Mouse (Mus musculus) spleen, adult 2 months (tissue): Measurements from ENCODE around the gene Gm21983. TPM values are rescaled to one million over a fixed set of nuclear protein-coding genes. Genes with fewer than 3 reads are reported as not detected.

Source experiments
- DNase-seq, 2 experiments: peaks; one replicate each; pipeline versions ENCODE4 v3.0.0 to v3.0.0-alpha.2; 2012 to 2021; ENCODE audit warnings: low spot score in 2 of 2, low read depth in 1 of 2
- H3K27ac ChIP-seq: fragments of 200-500 bp; 2 replicates; pipeline ENCODE4 v1.5.1; 2012; ENCODE audit warnings: low read length, inconsistent platforms; ENCODE audit not compliant: insufficient read depth
- H3K27me3 ChIP-seq: fragments of 200-500 bp; 2 replicates; pipeline ENCODE4 v1.6.1; 2012; ENCODE audit warnings: mild to moderate bottlenecking, moderate library complexity, low read length, inconsistent platforms; ENCODE audit not compliant: control insufficient read depth, insufficient read depth
- H3K36me3 ChIP-seq: fragments of 200-500 bp; 2 replicates; pipeline ENCODE4 v1.6.1; 2012; ENCODE audit warnings: mild to moderate bottlenecking, low read length, inconsistent platforms; ENCODE audit not compliant: control insufficient read depth, insufficient read depth
- H3K4me1 ChIP-seq: fragments of 200-500 bp; 2 replicates; pipeline ENCODE4 v1.6.1; 2011; ENCODE audit warnings: inconsistent platforms; ENCODE audit not compliant: control insufficient read depth, insufficient read depth, insufficient read length
- H3K4me3 ChIP-seq: fragments of 200-500 bp; 2 replicates; pipeline ENCODE4 v1.5.1; 2011; ENCODE audit warnings: mild to moderate bottlenecking, inconsistent platforms; ENCODE audit not compliant: insufficient read depth, insufficient read length; ENCODE audit errors: extremely low read depth
- CTCF ChIP-seq: fragments of 200-500 bp; IDR thresholded peaks from 2 replicates; pipeline ENCODE4 v1.5.1; 2011; ENCODE audit warnings: mild to moderate bottlenecking, inconsistent platforms; ENCODE audit not compliant: insufficient read depth, insufficient read length, insufficient replicate concordance; ENCODE audit errors: extremely low read depth
- POLR2A ChIP-seq: fragments of 200-500 bp; IDR thresholded peaks from 2 replicates; pipeline ENCODE4 v1.6.1; 2011; ENCODE audit warnings: low read depth, low read length, inconsistent platforms
- WGBS: fragments of 180-500 bp; shearing (Covaris S2); methylation state at CpG from one replicate; pipeline ENCODE4 v1.1.7; 2018; 5-methylcytosine and 5-hydroxymethylcytosine counted together
- polyA plus RNA-seq: library from polyadenylated mRNA; depleted of rRNA; stranded (reverse); fragments of >200 nt; gene quantifications from 2 replicates; pipeline ENCODE4 v1.2.3, GENCODE M21; 2012; rRNA removed

Gm21983 gene
- polyA plus RNA-seq, 1 experiment, result not detected

- Histone ChIP-seq H3K27me3 (no peaks in the 10 kb centered on the region), H3K36me3 (no peaks in the 10 kb centered on the region), H3K27ac (no peak overlapping the region), H3K4me3 (no peak overlapping the region), H3K4me1 (no peaks in the 10 kb centered on the region)
- TF ChIP-seq CTCF (no peak), POLR2A (no peak)
- 87% methylated on average over 22 of the region's 22 CpGs for WGBS
- no peak for DNase-seq
Measured at GRCm38 (mm10) chr7:27130521-27131370, 50.1 kb downstream of the Gm21983 start.

- no peaks in the 10 kb centered on the region for H3K27me3 ChIP-seq
- no peak overlapping the region for H3K27ac ChIP-seq
- no peak for DNase-seq
- no peak overlapping the region for H3K4me3 ChIP-seq
- WGBS, result 83% methylated on average over 12 of the region's 12 CpGs
- TF ChIP-seq POLR2A (no peak), CTCF (no peak)
- H3K36me3 ChIP-seq, result no peaks in the 10 kb centered on the region
- H3K4me1 ChIP-seq, result no peaks in the 10 kb centered on the region
Measured at GRCm38 (mm10) chr7:27129811-27130210, 51.1 kb downstream of the Gm21983 start.

- WGBS, result 90% methylated on average over 13 of the region's 13 CpGs
- no peaks in the 10 kb centered on the region for H3K36me3 ChIP-seq
- H3K4me1 ChIP-seq, result no peaks in the 10 kb centered on the region
- no peak overlapping the region for H3K27ac ChIP-seq
- H3K4me3 ChIP-seq, result no peak overlapping the region
- no peaks in the 10 kb centered on the region for H3K27me3 ChIP-seq
- no peak for DNase-seq
- TF ChIP-seq CTCF, result no peak
- TF ChIP-seq POLR2A, result no peak
Measured at GRCm38 (mm10) chr7:27128946-27129345, 51.9 kb downstream of the Gm21983 start.

GRCm38 (mm10) chr7:27128162-27128561 lies 52.7 kb downstream of the Gm21983 start:
- Histone ChIP-seq H3K4me1 (no peaks in the 10 kb centered on the region), H3K36me3 (no peaks in the 10 kb centered on the region), H3K27me3 (no peaks in the 10 kb centered on the region), H3K27ac (no peak overlapping the region), H3K4me3 (no peak overlapping the region)
- WGBS, result 42% methylated on average over 3 of the region's 3 CpGs
- DNase-seq, result no peak
- no peak for TF ChIP-seq POLR2A
- no peak for TF ChIP-seq CTCF

- Histone ChIP-seq H3K4me3 (no peak overlapping the region), H3K4me1 (no peaks in the 10 kb centered on the region), H3K27ac (no peak overlapping the region), H3K36me3 (no peaks in the 10 kb centered on the region), H3K27me3 (no peaks in the 10 kb centered on the region)
- no peak for TF ChIP-seq CTCF
- TF ChIP-seq POLR2A, result no peak
- WGBS, result 86% methylated on average over 4 of the region's 4 CpGs
- DNase-seq, result no peak
Measured at GRCm38 (mm10) chr7:27124969-27125368, 55.9 kb downstream of the Gm21983 start.

DNA sequence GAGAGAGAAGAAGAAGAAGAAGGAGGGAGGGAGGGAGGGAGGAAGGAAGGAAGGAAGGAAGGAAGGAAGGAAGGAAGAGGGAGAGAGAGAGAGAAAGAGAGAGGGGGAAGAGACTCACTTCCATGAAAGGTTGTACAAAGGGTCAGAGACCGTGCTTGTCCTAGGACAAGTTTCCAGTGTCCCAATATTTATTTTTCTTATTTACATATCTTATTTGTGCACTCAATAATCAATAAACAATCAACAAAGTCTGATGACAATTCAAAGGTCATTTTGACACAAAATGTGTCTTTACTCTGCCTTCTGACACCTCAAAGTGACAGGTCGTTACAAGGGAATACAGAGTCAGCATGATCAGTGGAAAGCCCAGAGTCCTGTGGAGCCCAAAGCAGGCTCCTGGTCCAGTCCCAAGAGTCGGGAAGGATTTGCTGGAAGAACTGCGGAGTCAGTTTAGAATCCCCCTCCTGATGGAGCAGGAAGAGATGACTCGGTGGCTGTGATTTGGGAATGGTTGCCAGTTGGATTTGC lies 56.5 kb downstream of the Gm21983 start:
- TF ChIP-seq POLR2A, result no peak
- TF ChIP-seq CTCF, result no peak
- DNase-seq, result no peak
- Histone ChIP-seq H3K36me3 (no peaks in the 10 kb centered on the region), H3K4me3 (no peak overlapping the region), H3K4me1 (no peaks in the 10 kb centered on the region), H3K27me3 (no peaks in the 10 kb centered on the region), H3K27ac (no peak overlapping the region)
- 78% methylated on average over 5 of the region's 5 CpGs for WGBS

GRCm38 (mm10) chr7:27119676-27120075 lies 61.2 kb downstream of the Gm21983 start, which contains the start of gene Cyp2f2:
Gene Cyp2f2, plus strand, starts transcription at chr7:27119909.
- no peak for TF ChIP-seq CTCF
- no peak for TF ChIP-seq POLR2A
- Histone ChIP-seq H3K4me1 (no peaks in the 10 kb centered on the region), H3K4me3 (no peak within 1 kb of the TSS), H3K27me3 (no peaks in the 10 kb centered on the region), H3K27ac (no peak within 1 kb of the TSS), H3K36me3 (no peaks in the 10 kb centered on the region)
- DNase-seq, result no peak

Other genes starting within 250 kb of the Gm21983 start
- gene Cyp2a22, start 241.7 kb downstream of the Gm21983 start, polyA plus RNA-seq, result not detected in 2 replicates
- gene Cyp2a12, start 152.0 kb downstream of the Gm21983 start, polyA plus RNA-seq, result 0.05 TPM in 1 of 2 replicates, not detected in the other
- gene Cyp2f2, start 61.2 kb downstream of the Gm21983 start, polyA plus RNA-seq, result 0.12 and 0.34 TPM in 2 replicates
- gene Cyp2t4, start 27.4 kb downstream of the Gm21983 start, polyA plus RNA-seq, result not detected in 2 replicates
- 83.0 and 97.5 TPM in 2 replicates for gene Egln2, start 14.3 kb downstream of the Gm21983 start, polyA plus RNA-seq
- gene Rab4b, start 2.2 kb downstream of the Gm21983 start, polyA plus RNA-seq, result 78.8 and 111 TPM in 2 replicates
- gene Mia, start 71 bp upstream of the Gm21983 start, polyA plus RNA-seq, result 1.0 and 2.3 TPM in 2 replicates
- 9.5 and 12.1 TPM in 2 replicates for gene BC024978, start 14.7 kb upstream of the Gm21983 start, polyA plus RNA-seq
- 93.7 and 142 TPM in 2 replicates for gene Snrpa, start 15.2 kb upstream of the Gm21983 start, polyA plus RNA-seq
- gene Itpkc, start 47.6 kb upstream of the Gm21983 start, polyA plus RNA-seq, result 5.9 and 7.0 TPM in 2 replicates
- gene Coq8b, start 51.9 kb upstream of the Gm21983 start, polyA plus RNA-seq, result 28.9 and 36.4 TPM in 2 replicates
- 6.1 and 7.6 TPM in 2 replicates for gene Numbl, start 77.3 kb upstream of the Gm21983 start, polyA plus RNA-seq
- gene Ltbp4, start 156.6 kb upstream of the Gm21983 start, polyA plus RNA-seq, result 157 and 164 TPM in 2 replicates
- 130 and 166 TPM in 2 replicates for gene Shkbp1, start 174.9 kb upstream of the Gm21983 start, polyA plus RNA-seq
- gene Gm20479, start 176.3 kb upstream of the Gm21983 start, polyA plus RNA-seq, result 0.47 and 0.54 TPM in 2 replicates